Mouse (Mus musculus): Measurements from ENCODE around the gene Cryzl2. TPM values are rescaled to one million over a fixed set of nuclear protein-coding genes. Genes with fewer than 3 reads are reported as not detected.
A peak's percentile ranks its signal among the peaks of the same experiment; 100 is the strongest.

The Cryzl2 gene
- polyA plus RNA-seq, 1 experiment from 2014 or later: 6.6 TPM

DNA sequence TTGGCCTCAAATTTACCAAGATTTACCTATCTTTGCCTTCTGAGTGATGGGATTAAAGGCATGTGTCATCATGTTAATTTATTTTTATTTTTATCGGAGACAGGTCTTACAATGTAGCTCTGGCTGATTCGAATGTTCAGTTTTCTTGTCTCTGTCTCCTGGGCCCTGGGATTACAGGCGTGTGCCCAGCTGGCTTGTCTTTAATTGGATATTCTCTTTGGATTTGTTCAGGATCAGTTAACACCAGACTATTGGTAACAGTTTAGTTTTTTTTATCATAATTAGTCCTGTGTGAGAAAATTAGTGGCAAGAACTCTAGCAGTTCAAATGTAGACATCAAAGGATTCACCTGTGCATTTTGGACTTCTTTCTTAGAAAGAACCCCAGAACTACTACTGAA, 588 bp upstream of the Cryzl2 start:
- Histone ChIP-seq H3K4me2 (peak overlapping the region; percentile 68), H3K9ac (no peak overlapping the region), H3K36me3 (ENCODE audit: poor library complexity, severe bottlenecking) (no peaks in the 10 kb centered on the region), H3K27ac (no peak overlapping the region), H3K27me3 (no peaks in the 10 kb centered on the region), H3K9me3 (replicated peaks) (no peaks in the 10 kb centered on the region), H3K4me1 (peaks cover 31% of the 10 kb centered on the region), H3K4me3 (no peak overlapping the region)
- no peak for ATAC-seq
- WGBS: 32% methylated on average over 3 of the region's 3 CpGs

DNA sequence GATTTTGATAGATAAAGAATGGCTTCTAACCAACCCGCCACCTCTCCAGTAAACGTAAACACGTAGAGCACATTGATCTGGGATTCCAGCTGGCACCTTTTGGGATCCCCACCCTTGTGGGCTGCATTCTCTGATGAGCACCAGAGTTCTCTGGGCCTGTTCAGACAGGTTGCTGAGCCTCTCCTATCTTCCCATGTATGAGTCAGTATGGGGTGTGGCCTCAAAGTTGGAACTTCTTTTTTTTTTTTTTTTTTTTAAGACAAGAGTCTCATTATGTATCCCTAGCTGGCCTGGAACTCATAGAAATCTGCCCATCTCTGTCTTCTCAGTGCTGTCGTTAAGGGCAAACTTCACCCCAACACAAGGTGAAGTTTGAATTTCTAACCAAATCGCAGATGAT, 1.5 kb downstream of the Cryzl2 start:
- H3K4me3 ChIP-seq: no peak overlapping the region
- H3K9ac ChIP-seq: no peak overlapping the region
- H3K36me3 ChIP-seq (ENCODE audit: poor library complexity, severe bottlenecking): no peaks in the 10 kb centered on the region
- no peaks in the 10 kb centered on the region for H3K9me3 ChIP-seq (replicated peaks)
- H3K27me3 ChIP-seq: no peaks in the 10 kb centered on the region
- no peak overlapping the region for H3K27ac ChIP-seq
- H3K4me1 ChIP-seq: peaks cover 22% of the 10 kb centered on the region
- WGBS: 94% methylated on average over 5 of the region's 5 CpGs
- ATAC-seq: no peak
- no peak overlapping the region for H3K4me2 ChIP-seq

DNA sequence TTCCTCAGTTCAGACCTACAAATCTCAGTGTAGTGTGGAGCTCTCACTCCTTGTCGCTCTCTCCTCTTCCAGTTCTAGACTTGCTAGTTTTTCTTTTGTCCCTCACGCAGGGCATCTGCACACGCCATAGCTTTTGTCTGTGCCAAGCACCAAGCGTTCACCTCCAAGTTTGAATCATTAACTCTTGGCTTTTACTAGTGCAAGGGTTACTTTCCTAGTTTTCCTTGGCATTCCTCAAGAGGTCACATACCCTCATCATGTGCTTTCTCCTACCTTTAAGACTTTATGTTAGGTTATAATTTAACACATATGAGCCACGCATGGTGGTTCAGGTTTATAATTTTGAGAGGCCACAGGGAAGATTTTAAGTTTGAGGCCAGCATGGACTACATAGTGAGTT, 2.9 kb downstream of the Cryzl2 start:
- no peak overlapping the region for H3K4me3 ChIP-seq
- no peak for ATAC-seq
- H3K27ac ChIP-seq: no peak overlapping the region
- H3K27me3 ChIP-seq: no peaks in the 10 kb centered on the region
- 95% methylated on average over 5 of the region's 5 CpGs for WGBS
- no peak overlapping the region for H3K9ac ChIP-seq
- H3K36me3 ChIP-seq (ENCODE audit: poor library complexity, severe bottlenecking): no peaks in the 10 kb centered on the region
- H3K4me2 ChIP-seq: no peak overlapping the region
- H3K4me1 ChIP-seq: peaks cover 22% of the 10 kb centered on the region
- no peaks in the 10 kb centered on the region for H3K9me3 ChIP-seq (replicated peaks)

DNA sequence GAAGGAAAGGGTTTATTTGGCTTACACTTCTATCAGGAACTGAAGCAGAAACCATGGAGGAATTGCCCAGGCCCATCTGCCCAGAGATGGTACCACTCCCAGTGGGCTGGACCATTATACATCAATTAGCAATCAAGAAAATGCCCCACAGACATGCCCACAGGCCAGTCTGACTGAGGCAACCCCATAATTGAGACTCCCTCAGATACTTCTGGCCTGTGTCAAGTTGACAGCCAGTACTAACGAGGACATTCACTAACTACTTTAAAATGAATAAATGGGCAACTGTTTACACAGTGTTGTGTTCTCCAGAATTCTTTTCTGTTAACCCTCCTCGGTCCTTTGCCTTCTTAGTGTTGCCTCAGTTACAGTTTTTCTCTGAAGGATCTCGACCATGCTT, 4.0 kb downstream of the Cryzl2 start:
- no peak overlapping the region for H3K9ac ChIP-seq
- H3K36me3 ChIP-seq (ENCODE audit: poor library complexity, severe bottlenecking): no peaks in the 10 kb centered on the region
- no peak overlapping the region for H3K4me2 ChIP-seq
- H3K27ac ChIP-seq: no peak overlapping the region
- H3K27me3 ChIP-seq: no peaks in the 10 kb centered on the region
- ATAC-seq: no peak
- H3K4me1 ChIP-seq: peaks cover 22% of the 10 kb centered on the region
- WGBS: 33% methylated on average over 3 of the region's 3 CpGs
- no peaks in the 10 kb centered on the region for H3K9me3 ChIP-seq (replicated peaks)
- H3K4me3 ChIP-seq: no peak overlapping the region

DNA sequence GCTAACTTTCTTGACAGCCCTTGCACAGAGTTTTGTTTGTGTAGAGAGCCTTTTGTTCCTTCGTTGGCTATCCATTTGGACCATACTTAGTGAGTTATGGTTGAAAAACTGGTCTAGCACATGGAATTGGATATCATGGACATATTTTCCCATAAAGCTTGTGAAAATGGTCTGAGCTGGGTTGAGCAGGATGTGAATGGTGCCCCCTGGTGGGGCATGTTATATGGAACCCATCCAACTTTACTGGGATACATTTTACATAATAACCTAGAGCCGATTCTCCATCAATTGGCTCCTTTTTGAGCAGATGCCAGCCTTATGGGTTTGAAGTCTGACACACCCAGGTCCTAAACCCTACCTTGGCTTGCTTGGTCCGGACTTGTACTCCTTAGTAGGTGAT, 6.8 kb downstream of the Cryzl2 start:
- no peak overlapping the region for H3K4me2 ChIP-seq
- no peaks in the 10 kb centered on the region for H3K36me3 ChIP-seq (ENCODE audit: poor library complexity, severe bottlenecking)
- H3K9me3 ChIP-seq (replicated peaks): no peaks in the 10 kb centered on the region
- WGBS: 76% methylated on average over 3 of the region's 3 CpGs
- no peak for ATAC-seq
- H3K9ac ChIP-seq: no peak overlapping the region
- H3K4me3 ChIP-seq: no peak overlapping the region
- no peak overlapping the region for H3K27ac ChIP-seq
- 0 out of 2 replicates have a peak, but pooled peaks cover 4% of the 10 kb centered on the region for H3K4me1 ChIP-seq
- no peaks in the 10 kb centered on the region for H3K27me3 ChIP-seq

DNA sequence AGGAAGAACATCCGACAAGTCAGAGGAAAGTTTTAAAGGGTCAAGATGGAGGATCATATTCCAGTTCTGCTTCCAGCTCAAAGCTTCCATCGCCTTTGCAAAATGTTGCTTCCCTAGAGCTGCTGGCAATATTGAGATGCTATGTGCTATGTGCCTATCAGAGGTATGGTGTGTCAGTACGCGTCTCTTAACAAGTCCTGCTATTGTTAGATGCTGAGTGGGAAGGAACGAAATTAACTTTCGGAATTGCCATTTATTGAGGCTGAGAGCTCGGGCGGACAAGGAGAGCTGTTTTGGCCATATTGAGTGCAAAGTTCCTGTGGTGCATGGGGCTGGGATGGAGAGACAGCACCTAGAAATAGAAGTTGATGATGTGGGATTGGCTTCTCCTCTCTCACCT, 9.5 kb downstream of the Cryzl2 start:
- Histone ChIP-seq H3K36me3 (ENCODE audit: poor library complexity, severe bottlenecking) (no peaks in the 10 kb centered on the region), H3K27me3 (no peaks in the 10 kb centered on the region), H3K4me3 (no peak overlapping the region), H3K27ac (no peak overlapping the region), H3K4me1 (no peaks in the 10 kb centered on the region), H3K9ac (no peak overlapping the region), H3K4me2 (no peak overlapping the region), H3K9me3 (replicated peaks) (no peaks in the 10 kb centered on the region)
- 94% methylated on average over 8 of the region's 8 CpGs for WGBS
- no peak for ATAC-seq

DNA sequence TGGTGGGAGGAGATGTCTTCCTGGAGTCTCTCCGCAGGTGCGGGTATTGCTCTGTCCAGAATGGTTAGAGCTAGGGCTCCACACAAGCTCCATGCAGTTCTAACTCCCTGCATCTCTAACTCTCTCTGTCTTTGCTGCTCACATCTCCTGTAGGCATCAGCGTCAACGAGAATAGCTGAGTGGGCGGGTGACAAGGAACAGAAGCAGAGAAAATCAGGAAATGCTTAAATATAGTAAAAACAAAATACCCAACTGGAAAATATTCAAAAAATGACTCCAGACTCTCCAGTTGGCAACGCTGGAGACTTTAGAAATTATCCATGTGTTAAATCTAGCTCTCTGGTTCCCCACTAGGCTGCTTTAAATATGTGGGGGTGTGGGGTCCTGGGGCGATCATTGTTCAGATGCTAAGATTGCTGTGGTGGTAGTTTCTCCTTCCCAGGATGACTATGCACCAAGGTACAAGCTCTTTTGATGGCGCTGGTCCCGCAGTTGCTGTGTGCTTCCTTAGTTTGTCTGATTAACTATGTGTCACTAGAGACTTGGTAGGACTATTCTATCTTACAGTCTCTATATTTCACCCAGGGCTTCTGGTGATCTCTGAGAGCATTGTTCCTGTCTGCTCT, 12.5 kb downstream of the Cryzl2 start:
- Histone ChIP-seq H3K27ac (no peak overlapping the region), H3K36me3 (ENCODE audit: poor library complexity, severe bottlenecking) (no peaks in the 10 kb centered on the region)
- 92% methylated on average over 9 of the region's 9 CpGs for WGBS

DNA sequence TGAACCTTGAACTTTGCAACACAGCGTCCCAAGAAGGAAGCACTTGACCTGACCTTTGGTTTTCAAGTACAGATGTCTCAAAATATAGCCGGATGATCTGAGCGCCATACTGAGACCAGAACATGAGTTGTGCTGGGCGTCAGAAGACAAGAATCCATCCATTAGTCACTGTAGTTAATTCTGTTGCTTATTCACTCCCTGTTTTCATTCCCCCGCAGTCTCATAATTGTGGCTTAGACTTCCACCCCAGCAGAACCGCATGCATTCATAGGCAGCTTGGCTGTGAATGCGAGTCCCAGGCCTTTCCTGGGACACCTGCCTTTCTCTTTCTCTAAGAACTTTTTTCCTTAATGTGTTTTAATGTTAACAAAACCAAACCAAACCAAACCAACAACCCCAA, 14.3 kb downstream of the Cryzl2 start:
- Histone ChIP-seq H3K27me3 (no peaks in the 10 kb centered on the region), H3K4me1 (no peaks in the 10 kb centered on the region), H3K9ac (no peak overlapping the region), H3K27ac (no peak overlapping the region), H3K4me3 (no peak overlapping the region), H3K9me3 (replicated peaks) (no peaks in the 10 kb centered on the region), H3K4me2 (no peak overlapping the region), H3K36me3 (ENCODE audit: poor library complexity, severe bottlenecking) (no peaks in the 10 kb centered on the region)
- WGBS: 93% methylated on average over 7 of the region's 7 CpGs
- ATAC-seq: no peak

More for the DNA sequence above, 12.5 kb downstream of the Cryzl2 start:
- Histone ChIP-seq H3K4me2 (no peak overlapping the region), H3K27me3 (no peaks in the 10 kb centered on the region), H3K4me1 (no peaks in the 10 kb centered on the region), H3K9me3 (replicated peaks) (no peaks in the 10 kb centered on the region), H3K9ac (no peak overlapping the region), H3K4me3 (no peak overlapping the region)
- ATAC-seq: no peak

DNA sequence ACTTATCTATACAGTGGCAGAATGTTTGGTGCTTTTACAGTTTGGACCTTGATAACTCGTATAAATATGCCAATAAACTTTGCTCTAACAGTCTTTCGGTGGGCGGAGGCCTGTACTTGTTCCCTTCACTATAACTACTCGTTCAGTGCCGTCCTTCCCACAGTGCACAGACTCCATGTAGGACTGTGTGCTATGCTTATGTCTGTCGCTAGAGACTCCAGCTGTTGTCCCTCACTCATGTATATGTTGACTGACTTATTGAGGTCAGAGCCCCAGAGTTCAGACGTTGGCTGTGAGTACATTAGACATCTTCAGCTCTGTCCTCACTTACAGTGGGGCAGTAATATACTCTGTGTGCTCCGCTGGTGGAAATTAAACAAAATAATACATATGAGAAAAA, 16.5 kb downstream of the Cryzl2 start:
- no peak overlapping the region for H3K4me3 ChIP-seq
- H3K36me3 ChIP-seq (ENCODE audit: poor library complexity, severe bottlenecking): no peaks in the 10 kb centered on the region
- H3K4me1 ChIP-seq: no peaks in the 10 kb centered on the region
- 91% methylated on average over 8 of the region's 8 CpGs for WGBS
- no peak overlapping the region for H3K4me2 ChIP-seq
- no peaks in the 10 kb centered on the region for H3K9me3 ChIP-seq (replicated peaks)
- no peaks in the 10 kb centered on the region for H3K27me3 ChIP-seq
- H3K9ac ChIP-seq: no peak overlapping the region
- no peak for ATAC-seq
- H3K27ac ChIP-seq: no peak overlapping the region

DNA sequence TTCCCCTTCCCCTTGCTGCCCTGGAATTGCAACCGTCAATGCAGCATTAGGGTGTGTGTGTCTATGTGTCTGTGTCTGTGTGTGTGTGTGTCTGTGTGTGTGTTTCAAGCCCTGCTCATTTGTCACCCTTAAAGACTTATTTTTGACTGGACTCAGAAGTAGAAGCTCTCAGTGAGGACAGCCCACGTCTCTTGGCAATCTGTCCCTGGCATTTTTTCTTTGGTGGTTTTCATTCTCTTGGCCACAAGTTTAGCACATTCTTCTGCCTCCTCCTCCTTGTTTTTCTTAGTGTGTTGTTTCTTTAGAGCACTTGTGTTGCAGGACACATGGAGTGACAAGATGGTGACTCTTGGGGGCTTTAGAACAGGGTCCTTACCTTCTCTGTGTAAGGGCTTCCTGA, 17.9 kb downstream of the Cryzl2 start:
- Histone ChIP-seq H3K4me2 (no peak overlapping the region), H3K4me3 (no peak overlapping the region), H3K27ac (no peak overlapping the region), H3K9ac (no peak overlapping the region), H3K27me3 (no peaks in the 10 kb centered on the region), H3K36me3 (ENCODE audit: poor library complexity, severe bottlenecking) (no peaks in the 10 kb centered on the region), H3K4me1 (no peaks in the 10 kb centered on the region), H3K9me3 (replicated peaks) (no peaks in the 10 kb centered on the region)
- ATAC-seq: no peak
- 71% methylated on average over 2 of the region's 2 CpGs for WGBS

DNA sequence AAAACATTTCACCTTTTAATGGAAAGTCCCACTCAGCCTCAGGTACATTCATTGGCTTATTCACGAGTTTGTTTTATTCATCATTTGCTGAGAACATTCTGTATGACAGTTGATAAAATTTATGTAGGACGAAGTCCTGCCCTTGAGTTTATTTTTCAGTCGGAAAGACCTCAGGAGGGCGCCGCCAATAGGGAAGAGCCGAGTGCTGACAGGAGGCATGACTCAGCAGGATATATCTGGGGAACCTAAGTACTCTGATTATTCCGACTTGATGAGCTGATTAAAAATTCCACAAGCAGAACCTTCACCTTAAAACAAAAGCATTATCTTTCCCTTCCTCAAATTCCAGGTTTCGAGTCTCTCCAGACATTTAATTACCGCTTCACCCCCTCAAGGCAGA, 21.7 kb downstream of the Cryzl2 start:
- Histone ChIP-seq H3K4me3 (no peak overlapping the region), H3K9me3 (replicated peaks) (no peaks in the 10 kb centered on the region), H3K27ac (no peak overlapping the region), H3K9ac (no peak overlapping the region), H3K36me3 (ENCODE audit: poor library complexity, severe bottlenecking) (no peaks in the 10 kb centered on the region), H3K4me2 (no peak overlapping the region), H3K27me3 (no peaks in the 10 kb centered on the region), H3K4me1 (no peaks in the 10 kb centered on the region)
- WGBS: 34% methylated on average over 9 of the region's 9 CpGs
- ATAC-seq: no peak

DNA sequence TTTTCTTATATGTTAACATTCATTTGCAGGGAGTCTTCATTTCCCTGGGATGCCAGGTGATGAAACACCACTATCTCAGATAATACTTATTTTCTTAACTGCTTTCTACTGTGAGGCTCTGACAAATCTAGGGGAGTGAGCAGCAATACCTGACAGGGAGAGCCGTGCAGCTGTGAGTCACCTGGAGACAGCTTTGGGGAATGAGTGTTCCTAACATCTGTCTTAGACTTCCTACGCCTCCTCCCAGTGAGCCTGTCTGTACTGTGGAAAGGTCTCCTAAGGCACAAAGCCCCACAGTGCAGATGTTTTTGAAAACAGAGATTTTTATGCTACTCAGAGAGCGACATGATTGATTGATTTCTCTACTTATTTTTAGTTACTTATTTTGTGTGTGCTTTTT, 22.5 kb downstream of the Cryzl2 start:
- Histone ChIP-seq H3K4me2 (no peak overlapping the region), H3K9ac (no peak overlapping the region), H3K27ac (no peak overlapping the region), H3K27me3 (no peaks in the 10 kb centered on the region), H3K4me1 (no peaks in the 10 kb centered on the region), H3K36me3 (ENCODE audit: poor library complexity, severe bottlenecking) (no peaks in the 10 kb centered on the region), H3K9me3 (replicated peaks) (no peaks in the 10 kb centered on the region), H3K4me3 (no peak overlapping the region)
- no peak for ATAC-seq
- 78% methylated on average over 3 of the region's 3 CpGs for WGBS

DNA sequence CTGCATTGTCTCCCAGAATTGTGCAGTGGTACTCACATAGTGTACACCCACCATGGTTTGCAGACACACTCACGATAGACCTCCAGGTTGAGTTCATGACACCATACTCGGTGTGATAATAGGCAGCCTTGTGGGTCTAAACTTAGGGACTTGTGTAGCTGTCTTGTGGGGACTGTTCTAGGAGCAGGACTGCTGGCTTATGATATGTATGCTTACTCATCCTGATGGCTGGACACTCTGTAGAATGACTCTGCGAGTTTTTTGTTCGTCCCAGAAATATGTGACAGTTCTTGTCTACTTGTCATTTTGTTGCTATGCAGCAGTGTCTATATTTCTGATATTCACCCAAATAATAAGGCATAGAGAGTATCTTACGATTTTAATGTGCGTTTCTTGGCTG, 23.3 kb downstream of the Cryzl2 start:
- Histone ChIP-seq H3K27me3 (no peaks in the 10 kb centered on the region), H3K4me1 (no peaks in the 10 kb centered on the region), H3K9me3 (replicated peaks) (no peaks in the 10 kb centered on the region), H3K4me2 (no peak overlapping the region), H3K27ac (no peak overlapping the region), H3K4me3 (no peak overlapping the region), H3K9ac (no peak overlapping the region), H3K36me3 (ENCODE audit: poor library complexity, severe bottlenecking) (no peaks in the 10 kb centered on the region)
- no peak for ATAC-seq
- 93% methylated on average over 6 of the region's 6 CpGs for WGBS

Data from forebrain, embryonic 13.5 days (tissue).